Mouse (Mus musculus): ENCODE measurements around the gene Dgkz. TPM values are rescaled to one million over a fixed set of nuclear protein-coding genes. Genes with fewer than 3 reads are reported as not detected.

The Dgkz gene
- 70.9 and 81.0 TPM in 2 replicates for polyA plus RNA-seq (2015; fragmentation: Nextera tagmentation; extraction: Ambion mirVana)

- DNase-seq (ENCODE audit: low spot score), result peak; percentile 53
These were observed at the start of gene Dgkz for GRCm38 (mm10) chr2:91975581-91976541. Gene Dgkz (minus strand): TSS chr2:91975864.

DNA sequence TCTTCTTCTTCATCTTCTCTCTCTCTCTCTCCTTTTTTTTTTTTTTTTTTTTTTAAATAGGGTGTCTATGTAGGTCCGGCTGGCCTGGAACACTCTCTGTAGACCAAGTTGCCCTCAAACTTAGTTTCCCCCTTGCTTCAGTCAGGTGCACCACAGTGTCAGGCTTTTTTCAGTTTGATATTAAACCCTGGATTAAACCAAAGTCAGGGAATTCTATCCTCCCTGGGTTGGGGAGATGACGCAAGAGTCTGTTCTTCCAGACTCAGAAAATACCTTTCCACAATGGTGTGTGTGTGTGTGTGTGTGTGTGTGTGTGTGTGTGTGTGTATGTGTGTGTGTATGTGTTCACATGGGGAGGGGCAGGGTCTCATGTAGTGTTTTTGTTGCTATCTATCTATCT lies 49.5 kb upstream of the Dgkz start:
- no peak for DNase-seq (ENCODE audit: low spot score)

DNA sequence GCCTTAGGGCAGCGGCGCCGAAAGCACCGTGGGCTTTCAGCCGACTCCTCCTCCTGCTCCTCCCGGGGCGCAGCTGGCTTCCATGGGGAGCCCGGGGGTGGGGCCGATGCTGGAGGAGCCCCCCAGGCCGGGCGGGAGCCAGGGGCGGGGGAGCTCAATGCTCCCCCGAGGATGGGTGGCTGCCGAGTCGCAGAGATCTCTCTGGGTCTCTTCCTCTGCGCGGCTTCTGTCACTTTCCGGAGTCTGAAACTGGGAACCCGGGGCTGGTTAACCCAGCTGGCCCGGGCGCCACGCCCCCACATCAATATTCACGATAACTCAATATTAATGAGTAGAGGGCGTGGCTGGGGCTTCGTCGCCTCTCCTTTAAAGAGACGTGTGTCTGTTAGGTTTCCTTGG lies 48.6 kb upstream of the Dgkz start, which contains the start of gene Creb3l1:
Creb3l1 (minus strand) TSS at position 229 of the 399 bp plus-strand sequence.
- DNase-seq (ENCODE audit: low spot score), result no peak

DNA sequence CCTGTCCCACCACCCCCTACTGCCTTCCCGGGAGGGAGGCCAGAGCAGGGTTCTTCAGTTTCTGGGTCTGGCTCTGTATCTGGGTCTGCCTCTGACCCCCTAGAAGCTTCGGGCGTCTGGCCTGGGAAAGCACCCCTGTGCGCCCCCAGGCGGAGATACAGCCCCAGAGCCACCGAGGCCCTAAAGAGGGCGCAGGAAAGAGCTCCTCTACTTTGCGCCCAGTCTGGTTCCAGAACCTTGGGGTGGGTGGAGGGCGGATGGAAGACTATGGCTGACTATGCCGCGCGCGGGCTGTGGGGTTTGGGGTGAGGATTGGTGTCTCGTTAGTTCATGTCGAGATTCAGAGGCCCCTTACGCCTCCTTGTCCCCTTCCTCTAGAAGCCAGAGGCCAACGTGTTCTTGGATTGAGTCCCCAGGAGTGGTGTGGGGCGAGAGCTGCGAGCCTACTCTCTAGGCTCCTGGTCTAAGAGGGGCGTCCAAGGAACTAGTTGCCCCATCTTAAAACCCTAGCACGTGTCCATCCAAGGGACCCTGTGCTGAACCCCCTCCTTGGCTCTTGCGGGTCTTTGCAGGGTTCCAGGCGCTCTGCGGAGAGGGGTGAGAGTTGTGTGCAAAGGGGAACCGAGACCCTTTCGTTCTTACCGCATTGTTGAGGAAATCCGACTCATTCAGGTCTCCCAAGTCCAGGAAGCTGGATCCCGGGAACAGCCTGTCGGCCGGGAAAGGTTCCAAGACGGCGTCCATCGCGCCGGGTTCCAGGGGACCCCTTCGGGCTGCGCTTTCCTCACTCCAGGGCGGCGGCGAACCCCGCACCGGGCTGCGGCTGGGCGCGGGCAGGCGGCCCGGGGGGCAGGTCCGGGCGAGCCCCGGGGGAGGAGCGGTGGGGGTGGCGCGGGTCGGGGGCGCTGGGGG lies 48.0 kb upstream of the Dgkz start:
- DNase-seq (ENCODE audit: low spot score), result no peak

DNA sequence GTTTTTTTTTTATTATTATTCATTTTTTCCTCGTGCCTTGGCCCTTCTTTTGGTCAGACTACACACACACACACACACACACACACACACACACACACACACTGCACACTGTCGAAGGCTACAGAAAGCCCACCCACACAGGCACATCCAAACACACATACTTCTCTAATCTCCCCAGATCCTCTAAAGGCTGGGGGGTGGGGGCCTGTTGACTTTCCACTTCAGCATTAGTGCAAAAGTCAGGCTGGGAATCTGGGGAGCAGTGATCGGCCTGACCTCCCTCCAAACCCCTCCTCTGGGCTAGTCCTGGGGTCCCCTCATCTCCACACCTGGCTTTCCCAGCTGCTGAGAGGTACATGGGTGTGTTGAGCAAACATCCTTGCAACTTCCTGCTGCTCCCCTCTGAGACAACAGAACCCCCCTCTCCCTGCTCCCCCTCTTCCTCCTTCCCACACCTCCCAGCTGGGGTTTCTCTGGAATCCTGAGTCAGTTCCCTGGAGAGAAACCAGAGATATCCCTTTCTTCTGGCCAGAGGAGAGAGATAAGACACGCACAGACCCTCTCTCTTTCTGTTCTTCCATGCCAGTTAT lies 45.1 kb upstream of the Dgkz start:
- DNase-seq (ENCODE audit: low spot score), result no peak

DNA sequence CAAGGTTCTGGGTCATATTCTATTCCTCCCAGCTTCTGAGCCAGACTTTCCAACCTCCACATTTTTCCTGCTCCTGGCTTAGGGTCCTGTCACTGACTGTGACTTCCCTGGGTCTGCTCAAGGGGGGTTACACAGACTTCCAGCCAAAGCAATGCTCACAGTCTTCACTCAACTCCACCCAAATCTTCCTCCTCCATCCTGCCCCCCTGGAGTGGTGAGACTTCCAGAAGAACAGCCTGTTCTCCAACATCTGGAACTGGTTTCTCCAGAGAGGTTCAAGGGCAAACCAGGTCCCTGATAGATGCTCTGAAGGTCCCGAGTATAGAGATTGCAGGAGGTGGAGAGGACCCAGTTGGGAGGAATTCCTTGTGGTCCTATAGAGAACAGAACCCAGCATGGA lies 41.8 kb upstream of the Dgkz start:
- no peak for DNase-seq (ENCODE audit: low spot score)

GRCm38 (mm10) chr2:92016981-92017380 lies 41.3 kb upstream of the Dgkz start:
- DNase-seq (ENCODE audit: low spot score), result no peak

GRCm38 (mm10) chr2:92014891-92015290 lies 39.2 kb upstream of the Dgkz start:
- DNase-seq (ENCODE audit: low spot score), result no peak

- DNase-seq (ENCODE audit: low spot score), result no peak
These were observed 38.6 kb upstream of the Dgkz start for GRCm38 (mm10) chr2:92014248-92014647.

GRCm38 (mm10) chr2:92012768-92013445 lies 37.2 kb upstream of the Dgkz start:
- DNase-seq (ENCODE audit: low spot score), result no peak

- DNase-seq (ENCODE audit: low spot score), result no peak
These were observed 36.0 kb upstream of the Dgkz start for GRCm38 (mm10) chr2:92011424-92012353.

DNA sequence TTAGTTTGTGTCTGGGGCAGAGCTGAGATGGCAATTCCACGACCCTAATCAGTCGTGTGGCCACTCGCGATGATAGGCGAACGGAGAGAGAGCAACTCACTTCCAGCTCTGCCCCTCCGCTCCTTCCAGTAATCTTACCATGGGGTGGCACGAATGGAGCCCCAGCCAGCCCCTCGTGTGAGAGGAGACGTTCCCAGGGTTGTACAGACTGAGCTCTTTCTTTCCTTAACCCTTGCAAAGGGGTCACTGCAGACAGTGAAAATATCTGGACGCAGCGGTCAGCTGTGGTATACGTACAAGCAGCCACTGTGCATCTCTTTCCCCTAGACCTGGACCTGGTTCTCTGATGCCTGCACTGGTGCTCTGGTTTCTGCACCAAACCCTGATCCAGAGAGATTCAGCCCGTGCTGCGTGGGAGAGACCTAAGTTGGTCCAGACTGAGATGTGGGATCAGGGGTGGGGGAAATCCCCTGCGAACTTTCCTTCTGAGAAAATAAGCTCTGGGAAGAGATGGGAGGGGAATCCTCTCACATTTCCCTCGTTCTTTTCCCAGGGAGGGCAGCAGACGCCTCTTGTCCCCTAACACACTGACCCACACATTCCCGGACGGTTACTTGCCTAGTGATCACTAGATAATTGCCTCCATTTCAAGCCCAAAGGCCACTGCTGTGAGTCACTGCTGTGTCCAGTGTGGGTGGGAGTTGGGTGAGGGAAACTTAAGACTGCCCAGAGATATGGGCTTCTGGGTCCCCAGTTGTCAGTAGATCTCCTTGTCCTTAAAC lies 33.1 kb upstream of the Dgkz start:
- no peak for DNase-seq (ENCODE audit: low spot score)

DNA sequence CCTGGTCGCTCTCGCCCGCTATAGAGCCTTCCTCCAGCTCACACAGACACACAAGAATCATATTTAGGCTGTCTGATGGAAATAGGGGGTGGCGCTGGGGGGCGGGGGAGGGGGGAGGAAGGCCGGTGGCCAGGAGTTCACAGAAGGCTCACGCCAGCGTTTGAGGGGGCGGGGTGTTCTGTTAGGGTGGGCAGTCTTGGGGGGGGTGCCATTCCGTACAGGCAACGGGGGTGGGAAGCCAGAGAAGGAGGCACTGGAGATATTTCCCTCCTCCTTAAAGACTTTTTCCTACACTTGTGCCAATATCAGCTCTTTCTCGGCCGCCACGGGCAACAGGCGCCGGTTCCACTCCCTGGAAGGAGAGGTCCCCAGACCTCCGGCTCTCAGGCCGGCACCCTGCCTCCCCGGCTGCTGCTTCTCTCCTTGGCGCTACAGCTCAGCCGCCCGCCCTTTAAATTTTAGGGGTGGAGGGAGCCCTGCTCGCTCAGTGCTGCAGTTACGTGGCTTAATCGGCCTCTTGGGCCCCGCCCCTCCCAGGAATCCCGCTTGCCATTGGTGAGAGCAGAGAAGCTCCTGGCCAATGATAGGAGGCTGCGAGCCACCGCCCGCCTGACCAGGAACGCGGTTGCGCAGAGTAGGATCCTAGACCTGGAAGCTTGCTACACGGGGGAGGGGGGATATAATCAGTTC lies 32.4 kb upstream of the Dgkz start:
- DNase-seq (ENCODE audit: low spot score), result peak; percentile 96

GRCm38 (mm10) chr2:92006983-92007921 lies 31.6 kb upstream of the Dgkz start:
- DNase-seq (ENCODE audit: low spot score), result no peak

DNA sequence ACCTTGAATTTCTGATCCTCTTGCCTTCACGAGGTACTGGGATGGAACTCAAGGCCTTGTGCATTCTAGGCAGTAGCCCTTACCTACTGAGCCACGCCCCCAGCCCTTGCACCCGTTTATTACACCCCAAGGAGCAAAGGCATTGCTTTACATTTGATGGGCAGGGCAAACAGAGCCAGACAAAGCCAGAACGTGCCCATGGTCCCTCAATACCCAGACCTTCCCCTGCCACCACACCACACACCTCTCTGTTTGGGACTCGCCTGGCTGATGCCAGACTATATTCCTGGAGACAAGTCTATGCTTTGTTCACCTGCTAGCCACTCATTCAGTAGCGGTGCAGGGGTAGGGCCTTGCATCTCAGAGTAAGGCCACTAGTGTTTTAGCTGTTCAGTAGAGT lies 30.8 kb upstream of the Dgkz start:
- DNase-seq (ENCODE audit: low spot score), result no peak

- no peak for DNase-seq (ENCODE audit: low spot score)
These were observed 29.0 kb upstream of the Dgkz start for GRCm38 (mm10) chr2:92004617-92005016.

DNA sequence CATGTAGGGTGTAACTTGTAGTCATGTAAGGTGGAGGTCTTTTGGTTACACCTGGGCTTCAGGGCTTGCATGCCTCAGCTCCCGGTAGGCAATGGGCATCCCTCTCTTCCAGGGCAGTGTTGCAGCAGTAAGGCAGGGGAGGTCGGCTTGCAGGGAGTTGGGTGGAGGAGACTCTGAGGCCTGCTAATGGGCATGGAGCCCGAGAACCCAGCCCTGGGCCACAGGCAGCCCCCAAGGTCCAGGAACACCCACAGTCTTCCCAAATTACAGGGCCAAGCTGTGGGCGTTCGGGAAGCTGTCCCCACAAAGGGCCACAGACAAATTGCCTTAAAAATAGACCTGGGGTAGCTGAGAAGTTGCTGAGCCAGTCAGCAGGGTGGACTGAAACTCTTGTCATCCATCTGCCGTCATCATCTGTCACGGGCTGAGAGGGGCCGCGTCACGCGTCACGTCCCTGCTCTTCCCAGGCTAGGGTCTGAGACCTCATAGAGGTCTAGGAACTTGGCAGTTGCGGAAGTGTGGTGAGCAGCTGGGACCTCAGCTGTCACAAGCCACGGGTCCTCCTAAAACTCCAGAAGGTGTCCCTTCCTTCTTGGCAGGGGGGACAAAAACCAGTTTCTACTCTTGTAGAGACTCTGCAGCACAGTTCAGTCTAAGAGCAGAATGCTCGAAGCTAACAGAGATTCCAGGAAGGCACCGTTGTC lies 22.4 kb upstream of the Dgkz start:
- DNase-seq (ENCODE audit: low spot score), result no peak
